Mouse (Mus musculus) c-Kit-negative CD71-positive TER-119-positive erythroid progenitor cells, embryonic 14.5 days (primary cell): ENCODE results near the gene Fos.

Source experiments
- DNase-seq: peaks from one replicate; pipeline ENCODE4 v3.0.0-alpha.2; 2013; ENCODE audit warnings: low read depth, low spot score

Fos gene

GRCm38 (mm10) chr12:85487545-85488141, 14.0 kb downstream of the Fos start:
- DNase-seq = no peak

GRCm38 (mm10) chr12:85489232-85489886, 15.7 kb downstream of the Fos start:
- no peak for DNase-seq

GRCm38 (mm10) chr12:85490096-85490820, 16.6 kb downstream of the Fos start:
- DNase-seq = no peak

DNA sequence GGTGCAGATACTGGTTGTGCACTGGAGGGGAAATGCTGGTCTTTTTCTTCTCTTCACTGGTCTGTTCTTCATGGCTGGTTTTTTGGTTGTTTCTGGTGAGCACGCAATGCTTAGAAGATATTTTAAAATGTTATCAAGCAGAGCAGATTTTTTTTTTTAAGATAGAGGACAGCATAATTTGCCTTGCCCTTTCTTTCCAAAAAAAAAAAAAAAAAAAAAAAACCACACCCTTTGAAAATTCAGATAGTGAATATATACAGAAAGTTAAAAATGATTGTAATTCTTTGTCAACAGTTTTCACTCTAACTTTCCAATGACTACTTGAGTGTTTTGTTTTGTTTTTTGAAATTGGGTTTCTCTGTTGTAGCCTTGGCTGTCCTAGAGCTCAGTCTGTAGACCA, 17.3 kb downstream of the Fos start:
- DNase-seq = no peak

- DNase-seq = no peak
Observed at GRCm38 (mm10) chr12:85492084-85492645, 18.5 kb downstream of the Fos start.

DNA sequence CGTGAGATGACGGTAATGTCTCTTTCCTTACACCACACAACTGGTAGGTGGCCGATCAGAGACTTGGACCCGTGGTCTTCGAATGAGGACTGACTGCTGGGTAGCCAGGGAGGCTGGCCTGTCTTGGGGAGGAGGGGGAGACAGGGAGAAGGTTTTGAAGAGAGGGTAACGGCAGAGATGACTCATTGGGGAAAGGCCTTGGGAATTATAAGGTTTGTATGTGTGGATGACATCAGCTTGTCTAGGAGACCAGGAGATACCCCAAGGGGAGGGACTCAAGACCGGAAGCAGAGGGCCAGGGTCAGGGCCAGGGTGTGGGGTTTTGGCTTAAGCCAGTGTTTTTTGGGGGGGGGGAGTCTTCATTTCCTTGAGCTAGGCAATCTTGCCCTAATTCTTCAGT, 22.6 kb downstream of the Fos start:
- DNase-seq = no peak

DNA sequence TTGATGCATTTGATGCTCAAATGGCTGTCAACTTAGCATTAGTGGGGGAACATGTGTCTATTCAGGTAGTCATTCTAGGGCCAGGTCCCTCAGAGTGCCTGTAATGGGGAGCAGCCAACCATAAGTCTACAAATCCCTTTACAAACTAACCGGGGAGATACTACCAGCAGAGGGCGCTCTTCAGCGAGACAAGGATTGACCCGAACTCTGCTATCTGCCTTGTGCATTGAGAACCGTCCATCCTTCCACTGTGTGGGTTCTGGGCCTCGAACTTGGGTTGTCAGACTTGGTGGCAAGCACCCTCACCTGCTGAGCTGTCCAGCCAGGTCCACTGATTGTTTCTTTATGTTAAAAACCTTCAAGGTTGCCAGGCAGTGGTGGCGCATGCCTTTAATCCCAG, 23.1 kb downstream of the Fos start:
- DNase-seq = peak; percentile 58

GRCm38 (mm10) chr12:85497310-85498135, 23.8 kb downstream of the Fos start:
- no peak for DNase-seq

- no peak for DNase-seq
Observed at GRCm38 (mm10) chr12:85499001-85499400, 25.3 kb downstream of the Fos start.

- no peak for DNase-seq
Observed at GRCm38 (mm10) chr12:85502682-85503081, 29.0 kb downstream of the Fos start.

GRCm38 (mm10) chr12:85508235-85508634, 34.5 kb downstream of the Fos start:
- DNase-seq = no peak

- DNase-seq = no peak
Observed at GRCm38 (mm10) chr12:85510013-85510412, 36.3 kb downstream of the Fos start.

DNA sequence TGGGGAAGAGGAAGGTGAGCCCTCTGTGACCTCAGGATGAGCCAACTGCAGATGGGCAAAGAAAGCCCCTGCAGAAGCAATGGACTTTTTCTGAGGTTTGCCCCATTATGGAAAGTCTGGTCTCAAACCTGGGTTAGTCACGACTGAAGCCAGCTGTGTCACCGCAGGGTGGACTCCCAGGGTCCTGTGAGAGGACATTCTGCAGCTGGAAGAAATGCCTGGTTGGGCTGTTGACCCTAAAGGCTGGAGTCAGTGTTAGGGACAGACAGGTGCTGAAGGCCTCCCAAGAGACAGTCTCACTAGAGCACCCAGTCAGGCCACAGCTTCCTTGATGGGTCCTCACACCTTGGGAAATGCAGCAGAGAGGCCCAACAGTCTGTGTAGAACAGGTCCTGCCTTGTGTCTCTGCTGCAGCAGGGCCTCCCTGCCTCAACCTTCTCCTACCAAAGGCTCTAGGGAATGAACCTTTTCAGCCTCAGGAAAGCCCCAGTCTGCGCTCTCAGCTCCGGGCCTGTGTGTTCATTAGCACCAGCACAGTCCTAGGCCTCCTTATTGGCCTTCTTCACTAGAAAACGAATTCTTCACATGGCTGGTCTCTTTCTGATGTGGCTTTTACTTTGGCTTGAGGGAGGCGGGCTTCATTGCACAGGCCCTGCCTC, 40.2 kb downstream of the Fos start:
- no peak for DNase-seq

DNA sequence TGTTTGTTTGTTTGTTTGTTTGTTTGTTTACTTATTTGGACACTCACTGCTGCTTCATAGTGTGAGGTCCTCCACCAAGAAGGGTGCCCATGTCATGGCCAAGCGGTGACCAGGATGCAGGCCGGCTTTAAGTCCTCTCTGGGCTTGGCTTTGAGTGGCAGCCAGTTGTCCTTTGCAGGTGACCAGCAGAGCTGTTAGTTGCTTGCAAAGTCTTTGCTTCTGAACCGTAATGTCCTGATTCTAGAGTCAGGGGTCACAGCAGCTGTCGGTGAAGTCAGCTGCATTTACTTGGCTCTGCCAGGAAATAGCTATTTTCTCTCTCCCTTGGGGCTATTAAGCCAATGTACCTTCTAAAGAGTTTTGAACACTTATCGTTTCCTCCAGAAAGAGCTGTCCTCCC, 41.3 kb downstream of the Fos start:
- DNase-seq = no peak

DNA sequence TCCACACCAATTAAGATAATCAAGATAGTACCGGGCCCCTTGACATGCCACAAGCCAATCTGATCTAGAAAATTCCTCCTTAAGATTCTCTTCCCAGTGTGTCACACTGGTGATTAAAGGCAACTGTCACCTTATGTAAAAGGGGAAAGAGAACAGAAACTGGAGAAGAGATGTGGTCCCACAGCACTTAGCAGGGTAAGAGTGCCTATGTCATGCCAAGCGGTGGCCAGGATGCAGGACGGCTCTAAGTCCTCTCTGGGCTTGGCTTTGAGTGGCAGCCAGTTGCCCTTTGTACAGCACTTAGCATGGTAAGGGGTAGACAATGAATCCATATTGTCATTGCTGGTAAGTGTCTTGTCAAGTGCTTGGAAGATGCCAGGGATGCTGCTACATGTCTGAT, 42.2 kb downstream of the Fos start:
- no peak for DNase-seq

GRCm38 (mm10) chr12:85517339-85517738, 43.6 kb downstream of the Fos start:
- no peak for DNase-seq

- no peak for DNase-seq
Observed at GRCm38 (mm10) chr12:85518009-85518408, 44.3 kb downstream of the Fos start.

DNA sequence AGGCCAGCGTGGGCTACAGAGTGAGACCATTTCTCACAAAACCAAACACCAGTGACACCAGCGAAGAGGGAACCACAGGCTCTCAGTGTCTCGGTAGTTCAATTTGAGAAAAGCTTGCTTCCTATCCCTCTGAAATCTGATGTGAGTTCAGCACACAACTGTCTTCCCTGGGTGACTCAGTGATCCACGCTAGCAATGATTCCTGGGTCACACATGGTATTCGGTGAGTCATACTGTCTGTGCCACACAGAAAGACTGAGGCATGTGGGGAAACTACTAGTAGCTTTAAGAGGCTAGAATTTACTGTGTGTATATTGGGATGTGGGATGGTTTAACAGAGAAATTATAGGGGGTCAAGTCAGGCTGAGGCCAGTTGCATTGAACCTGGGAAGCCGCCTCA, 45.9 kb downstream of the Fos start:
- no peak for DNase-seq

DNA sequence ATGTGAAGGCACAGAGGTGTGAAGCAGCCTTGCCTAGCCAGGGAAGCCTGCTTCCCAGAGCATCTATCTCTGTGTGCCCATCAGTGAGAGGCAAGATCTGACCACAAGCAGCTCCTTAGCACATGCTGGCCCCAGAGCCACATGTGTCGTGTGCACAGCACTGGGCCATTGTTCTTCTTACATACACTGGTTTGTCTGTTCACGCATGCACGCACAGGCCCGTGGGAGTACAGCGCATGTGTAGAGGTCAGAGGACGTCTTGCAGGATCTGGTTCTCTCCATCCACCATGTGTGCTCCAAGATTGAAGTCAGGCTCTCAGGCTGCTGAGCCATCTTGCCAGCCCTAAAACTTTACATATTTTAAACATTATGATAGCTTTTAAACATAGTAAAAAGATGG, 47.4 kb downstream of the Fos start:
- DNase-seq = no peak

GRCm38 (mm10) chr12:85521673-85522072, 48.0 kb downstream of the Fos start:
- DNase-seq = no peak

GRCm38 (mm10) chr12:85522631-85523388, 49.1 kb downstream of the Fos start:
- no peak for DNase-seq
